Mouse (Mus musculus) kidney, postnatal 0 days (tissue): Measurements from ENCODE around the gene Sept5. TPM values are rescaled to one million over a fixed set of nuclear protein-coding genes. Genes with fewer than 3 reads are reported as not detected.

Experiments
- ATAC-seq: fragments of 200-750 bp; cut with Nextera tagmentation; replicated peaks from 2 replicates; pipeline ENCODE4 v1.8.0; 2017; ENCODE audit warnings: low read depth, moderate number of reproducible peaks, moderate TSS enrichment, moderate library complexity; ENCODE audit not compliant: low FRiP score
- DNase-seq: peaks from one replicate; pipeline ENCODE4 v3.0.0-alpha.2; 2016; ENCODE audit warnings: low spot score
- H3K27ac ChIP-seq: fragments of 300-500 bp; sonication (generic); 2 replicates; pipeline ENCODE4 v1.5.1; 2014; ENCODE audit warnings: mild to moderate bottlenecking
- H3K27me3 ChIP-seq: fragments of 300-500 bp; sonication (generic); 2 replicates; pipeline ENCODE4 v1.6.1; 2014; ENCODE audit warnings: low read length, mixed read lengths; ENCODE audit not compliant: insufficient read depth
- H3K36me3 ChIP-seq: fragments of 300-500 bp; sonication (generic); 2 replicates; pipeline ENCODE4 v1.6.1; 2014; ENCODE audit warnings: low read length, mixed read lengths; ENCODE audit not compliant: insufficient read depth
- H3K4me1 ChIP-seq: fragments of 300-500 bp; sonication (generic); replicated peaks from 2 replicates; pipeline ENCODE4 v1.6.1; 2014; ENCODE audit warnings: antibody characterized with exemption, low read length, mixed read lengths; ENCODE audit not compliant: insufficient read depth
- H3K4me2 ChIP-seq: fragments of 300-500 bp; sonication (generic); 2 replicates; pipeline ENCODE4 v1.6.1; 2014; ENCODE audit warnings: mild to moderate bottlenecking, low read length, moderate library complexity, mixed read lengths
- H3K4me3 ChIP-seq: fragments of 300-500 bp; sonication (generic); replicated peaks from 2 replicates; pipeline ENCODE4 v1.5.1; 2014; ENCODE audit warnings: low read depth, low read length
- H3K9ac ChIP-seq: fragments of 300-500 bp; sonication (generic); 2 replicates; pipeline ENCODE4 v1.6.1; 2014; ENCODE audit warnings: low read depth, low read length
- H3K9me3 ChIP-seq: fragments of 300-500 bp; sonication (generic); replicated peaks from 2 replicates; pipeline ENCODE4 v1.6.1; 2016; ENCODE audit warnings: low read length, inconsistent platforms, mixed read lengths
- CTCF ChIP-seq: IDR thresholded peaks from 2 replicates; pipeline ENCODE4 v1.5.1; 2016; ENCODE audit warnings: antibody characterized with exemption, low read depth, mild to moderate bottlenecking, moderate library complexity
- WGBS: fragments of 180-500 bp; shearing (Covaris S2); extraction: QIAGEN DNeasy Blood & Tissue Kit; methylation state at CpG from one replicate; pipeline ENCODE4 v1.1.7; 2014; 5-methylcytosine and 5-hydroxymethylcytosine counted together
- polyA plus RNA-seq: library from polyadenylated mRNA; unstranded; fragments of >200 nt; fragmentation: Nextera tagmentation; extraction: Ambion mirVana; gene quantifications from 2 replicates; pipeline ENCODE4 v1.2.1, GENCODE M21; 2015

Sept5 gene
- polyA plus RNA-seq, 1 experiment from 2014 or later, result 10.4 TPM

DNA sequence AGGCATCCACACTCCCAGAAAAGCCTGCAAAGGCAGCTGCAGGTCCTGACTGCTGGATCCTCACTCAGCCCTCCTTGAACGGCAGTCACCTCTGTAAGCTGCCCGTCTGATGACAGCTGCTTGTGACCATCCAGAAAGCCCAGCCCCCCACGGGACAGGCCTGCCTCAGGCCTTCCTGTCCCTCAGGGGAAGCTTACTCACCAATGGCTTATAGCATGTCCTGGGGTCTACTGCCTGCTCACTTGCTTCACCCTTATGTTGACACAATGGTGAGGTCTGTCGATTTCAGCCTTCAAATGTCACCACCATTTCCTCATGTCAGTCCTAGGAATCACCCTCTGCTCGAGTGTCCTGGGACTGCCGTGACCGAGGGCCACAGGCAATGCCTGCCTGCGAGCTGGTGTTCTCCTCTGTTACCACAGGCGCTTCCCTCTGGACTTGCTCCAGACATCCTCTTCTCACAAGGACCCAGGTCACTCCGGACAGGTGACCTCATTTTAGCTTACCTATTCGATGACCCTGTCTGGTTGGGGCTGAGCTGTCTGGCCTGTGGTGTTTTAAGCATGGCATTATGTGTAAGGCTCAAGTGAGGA is 13.7 kb upstream of the Sept5 start:
- Histone ChIP-seq H3K27me3 (0 out of 2 replicates have a peak, but pooled peaks cover 3% of the 10 kb centered on the region), H3K4me2 (no peak overlapping the region), H3K4me3 (no peak overlapping the region), H3K36me3 (no peaks in the 10 kb centered on the region), H3K4me1 (no peaks in the 10 kb centered on the region), H3K9ac (no peak overlapping the region), H3K9me3 (no peaks in the 10 kb centered on the region), H3K27ac (no peak overlapping the region)
- DNase-seq (no peak), ATAC-seq (no peak)
- TF ChIP-seq CTCF, result no peak
- 73% methylated on average over 11 of the region's 11 CpGs for WGBS

DNA sequence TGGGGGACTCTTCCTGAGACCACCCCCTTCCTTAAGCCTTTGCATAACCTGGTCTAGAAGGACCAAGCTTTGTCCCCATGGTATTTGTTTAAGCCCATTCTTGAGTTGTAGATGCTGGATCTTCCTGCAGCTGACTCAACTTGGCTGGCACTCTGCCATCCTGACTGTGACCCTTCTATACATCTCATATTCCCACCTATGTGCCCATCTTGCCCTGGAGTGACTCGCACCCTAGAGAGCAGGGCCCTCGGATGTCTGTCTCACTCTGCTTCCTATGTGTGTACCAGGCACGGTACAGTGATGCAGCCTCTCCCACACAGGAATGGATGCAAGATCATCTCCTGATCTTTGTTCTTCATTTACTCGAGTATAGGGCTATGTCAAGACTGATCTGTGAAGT is 13.1 kb upstream of the Sept5 start:
- TF ChIP-seq CTCF, result no peak
- WGBS, result 69% methylated on average over 4 of the region's 4 CpGs
- Histone ChIP-seq H3K9ac (no peak overlapping the region), H3K36me3 (no peaks in the 10 kb centered on the region), H3K4me2 (no peak overlapping the region), H3K9me3 (no peaks in the 10 kb centered on the region), H3K4me3 (no peak overlapping the region), H3K27ac (no peak overlapping the region), H3K4me1 (no peaks in the 10 kb centered on the region), H3K27me3 (0 out of 2 replicates have a peak, but pooled peaks cover 3% of the 10 kb centered on the region)
- DNase-seq (no peak), ATAC-seq (no peak)

DNA sequence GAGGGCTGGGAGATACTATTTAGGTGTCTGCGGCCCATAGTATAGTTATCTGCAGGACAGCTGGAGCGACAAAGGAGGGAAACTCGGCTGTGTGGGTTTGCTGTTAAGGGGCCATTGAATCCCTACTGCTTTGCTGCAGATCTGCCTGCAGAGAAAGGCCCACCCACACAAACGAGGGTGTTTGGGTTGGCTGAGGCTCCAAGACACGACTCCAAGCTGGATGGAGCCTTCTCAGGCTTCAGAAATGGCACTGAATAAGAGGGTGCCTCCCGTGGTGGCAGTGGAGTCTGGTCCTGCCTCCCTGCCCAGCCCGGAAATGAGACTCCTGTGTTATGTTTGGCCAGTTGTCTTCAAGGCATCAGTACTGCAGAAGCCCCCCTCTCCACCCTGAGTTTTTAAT is 12.5 kb upstream of the Sept5 start:
- Histone ChIP-seq H3K27me3 (0 out of 2 replicates have a peak, but pooled peaks cover 3% of the 10 kb centered on the region), H3K4me1 (no peaks in the 10 kb centered on the region), H3K9me3 (no peaks in the 10 kb centered on the region), H3K4me3 (no peak overlapping the region), H3K4me2 (no peak overlapping the region), H3K9ac (no peak overlapping the region), H3K27ac (no peak overlapping the region), H3K36me3 (no peaks in the 10 kb centered on the region)
- no peak for TF ChIP-seq CTCF
- no peak for DNase-seq
- 38% methylated on average over 7 of the region's 7 CpGs for WGBS
- ATAC-seq, result no peak

GRCm38 (mm10) chr16:18639382-18639929 is 9.7 kb upstream of the Sept5 start:
- WGBS, result 58% methylated on average over 1 of the region's 1 CpGs
- no peak for ATAC-seq
- no peak overlapping the region for H3K4me2 ChIP-seq

DNA sequence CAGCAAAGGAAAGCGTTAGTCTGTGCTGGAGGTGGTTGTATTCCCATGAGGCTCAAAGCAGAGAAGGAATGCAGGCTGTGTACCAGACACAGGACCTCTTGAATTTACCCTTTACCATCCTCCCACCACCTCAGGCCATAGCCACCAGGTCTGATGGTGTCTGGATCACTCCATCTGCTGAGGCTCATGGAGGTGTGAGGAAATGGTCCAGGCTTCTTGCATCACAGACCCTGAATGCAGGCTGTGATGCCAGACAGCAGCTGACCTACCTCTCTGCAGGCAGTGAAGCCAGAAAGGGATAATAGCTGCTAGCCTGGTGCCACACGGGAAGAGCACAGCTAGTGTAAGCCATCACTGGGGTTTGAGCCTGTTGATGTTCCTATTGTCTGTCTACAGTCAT is 8.6 kb upstream of the Sept5 start:
- no peaks in the 10 kb centered on the region for H3K4me1 ChIP-seq
- H3K9me3 ChIP-seq, result no peaks in the 10 kb centered on the region
- no peak overlapping the region for H3K27ac ChIP-seq
- DNase-seq (no peak), ATAC-seq (no peak)
- TF ChIP-seq CTCF, result no peak
- no peaks in the 10 kb centered on the region for H3K36me3 ChIP-seq
- 32% methylated on average over 2 of the region's 2 CpGs for WGBS
- no peaks in the 10 kb centered on the region for H3K27me3 ChIP-seq
- H3K4me3 ChIP-seq, result no peak overlapping the region
- no peak overlapping the region for H3K4me2 ChIP-seq
- no peak overlapping the region for H3K9ac ChIP-seq

More at GRCm38 (mm10) chr16:18639382-18639929, 9.7 kb upstream of the Sept5 start:
- Histone ChIP-seq H3K36me3 (no peaks in the 10 kb centered on the region), H3K4me1 (no peaks in the 10 kb centered on the region), H3K27me3 (0 out of 2 replicates have a peak, but pooled peaks cover 3% of the 10 kb centered on the region), H3K27ac (no peak overlapping the region), H3K9me3 (no peaks in the 10 kb centered on the region), H3K4me3 (no peak overlapping the region), H3K9ac (no peak overlapping the region)
- no peak for DNase-seq
- no peak for TF ChIP-seq CTCF

GRCm38 (mm10) chr16:18636804-18637203 is 7.0 kb upstream of the Sept5 start:
- DNase-seq (no peak), ATAC-seq (no peak; the same call in 1 of the 2 replicates)
- Histone ChIP-seq H3K27ac (no peak overlapping the region), H3K36me3 (no peaks in the 10 kb centered on the region), H3K4me3 (no peak overlapping the region), H3K9ac (no peak overlapping the region), H3K4me1 (no peaks in the 10 kb centered on the region), H3K27me3 (no peaks in the 10 kb centered on the region), H3K9me3 (no peaks in the 10 kb centered on the region), H3K4me2 (no peak overlapping the region)
- 36% methylated on average over 3 of the region's 3 CpGs for WGBS
- no peak for TF ChIP-seq CTCF
